Mouse (Mus musculus) T-helper 17 cell (primary cell): ENCODE results near the gene Tnnt3.

Source experiments
- in situ Hi-C, 2 experiments: fragments of 300-600 bp; cut with MboI, MseI; formaldehyde crosslinking; loops; 1 replicate in 1 of 2; 2 replicates in 1 of 2; pipeline ENCODE4 v1.15.1; 2025; ENCODE audit warnings: high pct_unique_total_duplicates in 2 of 2

The Tnnt3 gene

DNA sequence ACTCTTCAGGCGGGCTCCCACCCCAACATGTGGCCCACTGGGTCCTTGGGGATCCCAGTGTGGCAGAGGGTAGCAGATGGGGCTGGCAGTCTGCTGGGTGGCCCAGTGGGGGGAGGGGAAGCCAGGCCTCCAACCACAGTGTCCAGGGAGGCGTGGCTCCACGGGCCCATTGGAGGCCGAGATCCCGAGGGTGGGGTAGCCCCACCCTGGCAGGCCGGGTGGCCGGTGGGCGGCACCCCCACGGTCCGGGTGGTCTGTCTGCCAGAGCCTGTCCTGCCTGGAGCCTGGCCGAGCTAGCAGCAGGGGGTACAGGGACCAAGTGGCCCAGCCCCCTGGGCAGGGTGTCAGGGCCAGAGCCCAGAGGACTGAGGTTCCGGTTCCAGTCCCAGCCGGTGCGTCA, 23.8 kb upstream of the Tnnt3 start:
- in situ Hi-C loops, result loop anchor here in 1 of 2 experiments (25.0 kb wide), 1 partner anchor 1787 kb away; the partner anchor contains the start of genes Olfr45 and Olfr541

DNA sequence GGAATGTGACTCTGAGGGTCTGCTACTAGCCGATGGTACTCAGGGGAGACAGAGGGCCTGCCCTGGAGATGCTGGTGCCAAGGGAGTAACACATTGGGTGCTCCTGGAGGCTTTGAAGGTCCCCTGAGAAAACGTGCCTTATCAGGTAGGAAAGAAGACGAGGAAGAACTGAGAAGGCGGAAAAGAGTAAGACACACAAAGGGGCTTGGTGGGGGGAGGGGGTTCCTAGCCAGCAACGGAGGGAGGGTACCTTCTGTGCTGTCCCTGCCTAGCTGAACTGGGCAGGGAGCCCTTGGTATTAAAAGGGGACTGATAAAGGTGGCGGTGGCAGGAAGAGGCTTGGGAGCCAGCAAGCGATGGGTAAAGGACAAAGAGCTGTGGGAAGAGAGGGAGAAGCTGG, 23.0 kb upstream of the Tnnt3 start:
- in situ Hi-C loops, result no loop called here

DNA sequence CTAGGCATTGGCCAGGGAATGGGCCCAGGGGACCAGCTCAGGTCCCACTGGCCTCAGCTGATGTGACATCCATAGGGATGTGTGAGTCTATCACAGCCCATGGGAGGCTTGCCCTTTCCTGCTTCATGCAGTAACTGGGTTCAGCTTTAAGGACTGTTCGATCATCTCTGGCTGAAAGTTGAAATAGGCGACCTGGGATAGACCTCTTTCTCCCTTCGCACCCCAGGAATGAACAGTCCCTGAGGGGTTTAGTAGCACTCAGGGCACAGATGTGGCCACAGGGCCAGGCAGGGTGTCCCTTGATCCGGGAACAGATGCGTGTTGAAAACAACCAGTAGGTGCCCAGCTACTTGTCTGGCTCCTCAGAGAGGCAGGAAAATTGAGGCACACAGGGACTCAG, 22.4 kb upstream of the Tnnt3 start:
- in situ Hi-C loops, result no loop called here

DNA sequence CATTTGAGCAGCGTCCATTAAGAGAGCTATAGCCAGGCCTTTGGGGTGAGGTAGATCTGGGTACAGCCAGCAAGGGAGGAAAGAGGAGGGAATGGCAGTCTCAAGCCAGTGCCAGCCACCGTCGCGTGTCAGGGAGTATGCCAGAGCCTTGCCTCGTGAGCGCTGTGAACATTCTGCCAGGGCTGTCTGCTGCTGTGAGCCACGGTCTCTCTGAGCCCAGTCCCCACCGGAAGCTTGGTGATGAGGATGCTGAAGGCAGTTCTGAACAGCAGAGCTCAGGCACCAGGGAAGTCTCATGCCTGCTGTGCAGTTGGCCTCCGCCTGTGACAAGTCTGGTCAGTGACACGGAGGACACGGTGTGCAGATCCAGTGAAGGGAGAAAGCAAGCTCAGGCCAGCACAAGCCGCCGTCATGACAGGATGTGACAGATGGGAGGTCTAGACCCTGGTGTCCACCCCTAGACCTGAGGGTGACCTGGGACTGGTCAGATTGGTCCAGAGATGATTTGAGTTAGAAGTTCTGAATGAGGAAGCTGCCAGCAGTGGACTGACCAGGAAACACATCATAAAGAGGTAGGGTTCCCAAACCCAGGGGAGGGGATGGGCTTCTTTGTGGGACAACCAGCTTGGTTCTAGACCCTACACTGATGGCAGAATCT, 21.7 kb upstream of the Tnnt3 start:
- in situ Hi-C loops, result no loop called here

DNA sequence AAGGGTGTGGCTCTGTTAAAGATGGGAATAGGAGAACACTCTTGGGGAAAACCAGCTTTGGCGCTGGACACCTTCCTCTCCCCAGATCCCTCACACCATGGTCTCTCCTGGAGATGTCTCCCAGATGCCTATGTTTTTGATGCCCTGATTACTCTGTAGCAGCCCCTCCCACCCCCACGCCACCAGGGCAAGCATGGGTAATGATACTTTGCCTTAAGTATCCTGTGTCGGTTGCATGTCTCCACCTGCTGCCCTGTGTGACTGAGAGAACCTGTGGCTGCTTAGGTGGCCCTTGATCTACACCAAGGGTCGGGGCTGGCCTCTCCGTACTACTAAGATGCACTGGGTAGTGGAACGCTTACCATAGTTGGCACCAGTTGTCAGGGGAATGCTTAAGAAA, 20.6 kb upstream of the Tnnt3 start:
- in situ Hi-C loops, result no loop called here

DNA sequence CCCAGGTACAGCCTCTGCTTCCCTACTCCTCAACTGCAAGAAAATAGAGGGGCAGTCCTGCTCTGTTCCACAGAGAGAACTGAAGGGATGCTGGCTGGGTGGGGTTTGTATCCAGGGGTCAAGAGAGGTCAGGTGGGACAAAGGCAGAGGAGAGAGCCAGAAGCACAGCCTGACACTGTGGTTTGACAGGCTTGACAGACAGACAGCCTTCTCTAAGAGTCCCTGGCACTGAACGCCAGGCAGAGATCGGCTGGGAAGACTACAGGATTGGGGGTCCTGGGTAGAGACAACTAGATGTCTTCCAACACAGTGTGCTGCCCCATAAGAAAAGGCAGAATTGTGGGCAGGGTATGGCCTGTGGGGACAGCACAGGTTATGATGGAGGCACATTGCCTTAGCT, 20.1 kb upstream of the Tnnt3 start:
- in situ Hi-C loops, result no loop called here

DNA sequence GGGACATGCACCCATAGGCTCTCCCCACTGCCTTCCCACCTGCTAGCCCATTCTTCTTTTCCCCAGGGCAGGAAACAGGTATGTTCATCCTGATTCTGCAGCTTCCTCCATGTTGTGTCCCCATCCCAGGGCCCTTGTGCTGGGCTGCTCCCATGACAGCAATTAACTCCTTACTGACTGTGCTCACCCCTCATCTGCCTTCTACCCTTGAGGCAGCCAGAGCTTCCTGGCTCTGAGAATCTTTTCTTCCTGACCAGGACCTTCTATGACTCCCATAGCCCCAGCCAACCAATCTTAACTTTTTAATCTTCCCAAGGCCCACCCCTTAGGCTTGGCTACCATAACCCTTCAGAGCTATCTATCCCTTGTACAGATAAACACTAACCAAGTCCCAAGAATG, 19.3 kb upstream of the Tnnt3 start:
- in situ Hi-C loops, result no loop called here

DNA sequence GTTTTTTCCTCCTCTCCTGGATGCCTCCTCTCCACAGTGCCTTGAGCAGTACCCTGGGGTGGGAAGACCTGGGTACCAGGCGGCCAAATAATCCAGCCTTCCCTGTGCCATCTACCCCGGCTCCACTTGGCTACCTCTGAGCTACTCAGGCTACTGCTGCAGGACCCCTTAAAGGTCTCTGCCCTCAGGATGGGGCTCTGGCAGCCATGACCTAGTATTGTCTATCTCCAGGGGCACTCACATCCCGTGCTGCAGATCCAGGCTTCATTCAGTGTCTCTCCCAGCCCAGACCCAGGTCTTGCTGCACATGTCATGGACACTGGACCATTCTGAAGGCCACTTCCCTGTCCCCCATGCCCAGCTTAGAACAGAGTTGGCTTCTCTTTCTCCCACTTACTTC, 18.8 kb upstream of the Tnnt3 start:
- in situ Hi-C loops, result loop anchor here in 1 of 2 experiments (10.0 kb wide), 1 partner anchor 1235 kb away; no protein-coding TSS in a partner anchor

DNA sequence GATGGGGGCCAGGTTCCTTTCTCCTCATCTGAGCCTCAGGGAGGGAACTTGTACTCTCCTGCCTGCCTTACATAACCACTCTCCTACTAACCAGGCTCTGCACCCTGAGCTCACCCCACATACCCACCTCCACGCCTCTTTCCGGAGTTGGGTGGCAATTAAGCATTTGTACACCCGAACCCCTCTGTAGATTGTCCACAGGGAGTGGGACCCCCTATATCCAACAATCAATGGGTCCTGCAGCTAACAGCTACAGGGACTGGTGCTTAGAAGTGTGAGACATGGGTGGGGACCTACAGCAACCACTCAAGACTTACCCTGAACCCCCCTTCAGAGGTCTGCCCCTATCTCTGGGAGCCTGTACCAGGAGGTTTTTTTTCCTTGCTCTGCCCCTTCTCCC, 18.0 kb upstream of the Tnnt3 start:
- in situ Hi-C loops, result loop anchor here in 1 of 2 experiments (10.0 kb wide), 1 partner anchor 1234 kb away; no protein-coding TSS in a partner anchor

DNA sequence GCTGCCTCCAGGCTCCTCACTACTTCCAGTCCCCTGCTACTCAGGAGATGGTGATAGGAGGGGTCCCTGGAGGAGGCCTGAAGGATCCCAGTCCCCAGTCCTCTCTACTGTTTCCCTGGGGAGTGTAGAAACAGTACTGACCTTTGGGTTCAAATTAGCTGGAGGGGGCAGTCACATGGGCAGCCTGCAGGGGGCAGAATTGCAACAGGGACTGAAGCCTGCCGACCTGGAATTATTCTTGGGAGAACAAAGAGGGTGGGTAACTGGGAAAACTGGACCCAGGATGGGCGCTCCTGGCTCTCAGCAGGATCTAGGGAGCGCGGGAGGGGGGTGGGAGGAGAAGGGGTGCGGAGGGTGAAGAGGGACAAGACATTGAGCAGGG, 17.5 kb upstream of the Tnnt3 start:
- in situ Hi-C loops, result loop anchor here in 1 of 2 experiments (10.0 kb wide), 1 partner anchor 1234 kb away; no protein-coding TSS in a partner anchor

DNA sequence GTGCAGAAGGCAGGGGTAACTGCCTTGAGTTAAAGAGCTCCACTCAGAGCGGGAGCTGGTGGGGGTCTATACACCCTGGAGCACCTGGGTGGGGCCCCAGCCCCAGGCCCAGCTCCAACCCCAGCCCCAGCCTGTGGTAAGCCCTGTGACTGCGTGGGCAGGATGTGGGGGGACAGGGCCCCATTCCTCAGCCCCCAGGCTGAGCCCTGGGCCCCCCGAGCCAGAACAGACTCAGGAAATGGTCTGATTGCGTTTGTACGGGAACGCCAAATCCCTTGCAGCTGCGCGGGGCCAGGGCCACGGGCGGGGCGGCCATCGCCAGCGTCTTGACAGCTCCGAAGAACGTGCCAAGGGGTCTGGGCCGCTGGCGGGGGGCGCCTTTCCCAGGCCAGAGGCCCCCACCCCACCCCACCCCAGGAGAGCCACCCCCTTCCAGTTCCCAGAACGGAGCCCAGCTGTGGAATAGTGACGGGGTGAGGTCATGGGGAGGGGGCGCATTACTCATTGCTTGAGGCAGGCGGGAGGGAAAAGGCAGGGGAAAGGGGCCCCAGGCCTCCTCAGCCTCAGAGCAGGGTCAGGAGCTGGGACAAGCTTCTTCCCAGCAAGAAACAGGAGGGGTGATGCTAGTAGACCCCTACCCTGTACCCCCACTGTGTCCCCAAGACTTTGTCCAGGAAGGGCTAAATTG, 16.9 kb upstream of the Tnnt3 start:
- in situ Hi-C loops, result loop anchor here in 1 of 2 experiments (10.0 kb wide), 1 partner anchor 1233 kb away; no protein-coding TSS in a partner anchor

DNA sequence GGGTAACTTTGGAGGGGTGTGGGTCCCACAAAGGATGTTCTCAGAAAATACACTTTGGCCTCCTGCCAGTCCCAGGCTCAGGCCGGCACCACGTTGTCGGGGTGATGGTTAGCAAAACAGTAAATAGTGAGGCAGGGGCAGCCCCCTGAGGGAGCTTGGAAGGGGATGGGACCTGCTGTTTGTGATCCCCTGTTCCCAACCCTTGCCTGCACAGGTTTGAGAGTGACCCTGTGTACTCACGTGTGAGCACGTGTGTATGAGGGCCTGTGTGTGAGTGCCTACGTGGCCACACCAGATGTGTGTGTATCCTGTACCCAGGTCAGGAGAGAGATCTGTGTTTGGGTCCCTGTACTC, 16.4 kb upstream of the Tnnt3 start:
- in situ Hi-C loops, result loop anchor here in 1 of 2 experiments (10.0 kb wide), 1 partner anchor 1233 kb away; no protein-coding TSS in a partner anchor

DNA sequence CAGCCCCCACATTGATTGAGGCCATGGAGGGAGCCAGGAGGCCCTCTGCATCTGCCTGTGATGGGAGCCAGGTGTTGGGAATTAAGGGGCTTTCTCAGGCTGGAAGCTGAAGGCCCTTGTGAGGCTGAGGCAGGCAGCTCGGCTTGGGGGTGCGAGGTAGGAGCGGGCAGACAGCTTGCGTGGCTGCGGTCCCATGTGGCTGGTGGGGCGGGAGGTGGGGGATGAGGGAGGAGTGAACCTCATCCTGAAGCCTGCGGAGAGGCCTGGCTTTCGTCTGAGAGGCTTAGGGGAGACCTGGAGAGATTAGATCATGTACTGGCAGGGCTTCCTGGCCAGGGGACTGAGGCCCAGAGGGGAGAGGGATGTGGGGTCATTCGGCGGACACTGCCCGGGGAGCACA, 15.5 kb upstream of the Tnnt3 start:
- in situ Hi-C loops, result loop anchor here in 1 of 2 experiments (10.0 kb wide), 1 partner anchor 1232 kb away; no protein-coding TSS in a partner anchor

DNA sequence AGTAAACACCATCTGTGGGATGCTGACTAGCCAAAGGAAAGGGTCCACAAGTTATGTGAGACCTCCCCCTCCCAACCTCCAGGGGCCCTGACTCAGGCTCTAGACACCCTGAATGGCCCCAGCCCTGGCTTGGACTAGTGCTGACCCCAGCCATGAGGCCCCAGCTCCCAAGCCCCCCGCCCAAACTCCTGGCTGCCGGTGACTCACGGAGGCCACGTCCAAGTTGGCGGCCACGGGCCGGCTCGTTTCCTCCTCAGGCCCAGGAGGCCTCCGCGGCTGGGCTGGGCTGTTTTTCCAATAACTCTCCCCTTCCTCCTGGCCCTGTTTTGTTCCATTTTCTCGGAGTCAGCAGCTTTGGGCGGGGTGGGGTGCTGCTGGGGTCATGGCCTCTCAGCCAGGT, 13.9 kb upstream of the Tnnt3 start:
- in situ Hi-C loops, result loop anchor here in 1 of 2 experiments (10.0 kb wide), 1 partner anchor 1230 kb away; no protein-coding TSS in a partner anchor

DNA sequence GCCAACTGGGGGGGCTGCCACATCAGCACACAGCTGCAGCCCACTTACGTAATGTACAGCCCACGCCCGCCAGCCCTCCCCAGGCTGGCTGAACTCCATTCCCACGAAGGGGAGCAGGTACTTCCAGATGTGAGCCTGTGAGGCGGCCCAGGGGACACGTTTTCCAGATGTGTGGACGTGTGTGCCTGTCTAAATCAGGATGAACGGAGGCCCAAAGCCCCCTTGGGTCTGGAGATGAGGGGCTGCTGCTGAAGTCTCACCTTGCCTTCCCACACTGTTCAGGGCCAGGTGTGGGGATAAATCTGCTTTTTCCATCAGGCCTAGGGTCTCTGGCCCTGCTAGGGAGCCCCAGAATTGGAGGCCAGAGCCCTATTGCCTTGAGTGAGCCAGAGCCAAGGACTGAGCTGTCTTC, 11.9 kb upstream of the Tnnt3 start:
- in situ Hi-C loops, result loop anchor here in 1 of 2 experiments (10.0 kb wide), 1 partner anchor 1228 kb away; no protein-coding TSS in a partner anchor

DNA sequence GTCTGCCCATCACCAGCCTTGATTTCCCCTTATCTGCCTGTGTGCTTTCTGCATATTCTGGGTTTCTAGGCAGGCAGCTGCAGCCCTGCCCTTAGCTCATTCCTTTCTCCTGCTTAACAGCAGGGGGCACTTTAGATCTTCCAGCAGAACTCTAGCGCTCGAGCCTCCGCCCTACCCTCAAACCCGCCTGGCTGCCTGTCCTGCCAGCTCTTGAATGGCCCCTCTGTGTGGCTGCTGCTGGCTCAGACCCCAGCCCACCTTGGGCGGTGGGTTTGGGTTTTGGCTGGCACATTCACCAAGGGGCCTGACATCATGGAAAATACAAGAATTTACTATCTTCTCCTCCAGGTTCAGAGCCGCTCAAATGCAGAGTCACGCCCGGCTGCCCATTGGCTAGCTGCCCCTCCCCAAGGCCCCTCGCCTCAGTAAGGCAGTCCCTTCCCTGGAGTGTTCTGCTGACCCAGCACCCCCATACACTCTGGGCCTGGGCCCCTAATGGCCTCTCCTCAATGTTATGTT, 11.2 kb upstream of the Tnnt3 start:
- in situ Hi-C loops, result loop anchor here in 1 of 2 experiments (10.0 kb wide), 1 partner anchor 1227 kb away; no protein-coding TSS in a partner anchor

DNA sequence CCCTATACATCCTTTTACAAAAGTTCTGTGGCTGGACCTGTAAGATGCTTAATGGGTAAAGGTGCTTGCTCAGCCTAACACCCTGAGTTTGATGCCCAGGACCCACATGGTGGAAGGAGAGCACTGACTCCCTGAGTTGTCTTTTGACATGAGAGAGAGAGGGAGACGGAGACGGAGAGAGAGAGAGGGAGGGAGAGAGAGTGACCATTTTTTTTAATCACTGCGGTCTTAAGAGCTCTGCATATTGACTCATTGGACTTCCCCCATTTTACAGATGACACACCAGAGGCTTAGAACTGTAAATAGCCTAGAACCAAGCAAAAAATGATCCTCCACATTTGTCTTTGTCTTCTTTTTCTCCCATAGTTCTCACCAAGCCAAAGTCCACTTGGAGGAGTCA, 10.6 kb upstream of the Tnnt3 start:
- in situ Hi-C loops, result loop anchor here in 1 of 2 experiments (10.0 kb wide), 1 partner anchor 1227 kb away; no protein-coding TSS in a partner anchor

DNA sequence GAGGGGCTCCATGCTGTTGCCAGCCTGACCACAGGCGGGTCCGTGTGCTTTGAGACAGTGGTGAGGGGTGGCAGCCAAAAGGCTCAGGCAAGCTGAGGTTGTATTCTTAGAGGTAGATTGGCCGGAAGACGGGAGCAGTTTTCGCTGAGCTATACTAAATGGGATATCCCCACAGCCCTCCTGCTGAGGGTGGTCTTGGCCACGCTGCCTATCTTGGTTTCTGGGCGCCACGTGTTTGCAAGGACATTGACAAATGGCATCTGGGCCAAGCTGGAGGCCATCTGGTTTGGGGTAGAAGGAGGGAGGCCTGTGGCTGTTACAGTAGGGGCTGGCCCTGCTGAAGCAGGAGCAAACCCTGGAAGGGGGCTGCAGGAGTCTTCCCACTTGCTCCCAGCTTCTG, 5.1 kb upstream of the Tnnt3 start:
- in situ Hi-C loops, result no loop called here

DNA sequence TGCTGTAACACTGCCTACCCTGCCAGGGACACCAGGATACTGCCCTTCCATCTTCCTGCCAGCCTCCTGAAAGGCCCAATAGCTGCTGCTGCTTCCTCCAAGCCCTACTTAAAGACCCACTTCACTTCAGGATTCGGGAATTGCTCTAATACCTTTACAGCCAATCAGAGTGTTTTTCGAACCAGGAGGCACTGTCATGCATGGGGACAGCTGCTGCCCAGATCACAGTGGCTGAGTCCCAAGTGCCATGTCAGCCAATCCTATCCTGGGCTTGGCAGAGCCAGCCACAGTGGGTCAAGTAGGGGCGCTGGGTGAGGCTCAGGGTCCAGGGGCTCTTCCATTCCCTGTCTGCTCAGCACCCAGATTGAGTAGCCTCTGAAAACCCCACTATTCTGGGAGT, 2.5 kb upstream of the Tnnt3 start:
- in situ Hi-C loops, result loop anchor here in 1 of 2 experiments (5.0 kb wide), 1 partner anchor 54 kb away; the partner anchor contains the start of gene Tnni2

DNA sequence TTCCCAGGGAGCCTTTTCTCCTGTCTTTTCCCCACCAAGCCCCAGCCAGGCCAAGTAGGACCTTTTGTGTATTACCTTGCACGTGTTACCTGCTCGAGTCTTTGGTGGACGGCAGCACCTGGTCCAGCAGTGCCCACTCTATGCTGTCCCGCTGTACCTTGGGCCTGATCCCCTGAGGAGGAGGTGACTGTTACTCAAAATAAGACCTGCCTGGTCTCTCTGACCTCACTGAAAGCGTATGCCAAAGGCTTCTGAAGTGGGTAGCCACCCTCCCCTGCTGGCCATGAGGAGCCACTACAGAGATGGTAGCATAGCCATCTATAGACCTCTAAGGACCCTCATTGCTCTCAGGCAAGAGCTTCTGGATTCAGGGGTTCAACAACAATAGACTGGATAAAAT, 1.8 kb upstream of the Tnnt3 start:
- in situ Hi-C loops, result loop anchor here in 1 of 2 experiments (5.0 kb wide), 1 partner anchor 54 kb away; the partner anchor contains the start of gene Tnni2

DNA sequence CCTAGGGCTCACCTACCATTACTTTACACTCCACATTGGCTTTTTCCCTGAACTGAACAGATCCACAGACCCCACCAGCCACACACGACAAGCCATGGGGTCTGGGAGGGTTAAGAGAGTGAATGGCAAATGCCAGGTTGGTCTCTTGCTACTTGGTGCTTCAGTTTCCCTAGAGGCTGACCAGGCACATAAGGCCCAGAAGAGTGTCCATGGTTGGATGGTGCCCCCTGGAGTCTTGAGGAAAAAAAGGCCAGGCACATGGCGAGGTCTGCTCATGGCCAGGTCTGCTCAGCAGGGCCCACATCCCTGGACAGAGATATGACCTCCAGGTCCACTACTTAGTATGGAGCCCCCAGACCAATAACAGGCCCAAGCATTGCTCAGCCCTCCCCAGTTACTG, 861 bp upstream of the Tnnt3 start:
- in situ Hi-C loops, result loop anchor here in 1 of 2 experiments (5.0 kb wide), 1 partner anchor 55 kb away; the partner anchor contains the start of gene Tnni2
